Mouse (Mus musculus) hindbrain, embryonic 16.5 days (tissue): Measurements from ENCODE around the gene Slc13a4. TPM values are rescaled to one million over a fixed set of nuclear protein-coding genes. Genes with fewer than 3 reads are reported as not detected.

ENCODE experiments used
- ATAC-seq: fragments of 200-750 bp; cut with Nextera tagmentation; 2 replicates; pipeline ENCODE4 v1.8.0; 2017; ENCODE audit warnings: moderate TSS enrichment, moderate library complexity
- H3K27ac ChIP-seq: fragments of 300-500 bp; sonication (generic); 2 replicates; pipeline ENCODE4 v1.5.1; 2014; ENCODE audit warnings: low read depth, mild to moderate bottlenecking, control low read depth, low read length, moderate library complexity
- H3K27me3 ChIP-seq: fragments of 300-500 bp; sonication (generic); replicated peaks from 2 replicates; pipeline ENCODE4 v1.6.1; 2014; ENCODE audit warnings: low read length; ENCODE audit not compliant: control insufficient read depth, insufficient read depth
- H3K36me3 ChIP-seq: fragments of 300-500 bp; sonication (generic); 2 replicates; pipeline ENCODE4 v1.6.1; 2014; ENCODE audit warnings: mild to moderate bottlenecking, low read length, moderate library complexity, mixed read lengths; ENCODE audit not compliant: control insufficient read depth, insufficient read depth
- H3K4me1 ChIP-seq: fragments of 300-500 bp; sonication (generic); 2 replicates; pipeline ENCODE4 v1.6.1; 2014; ENCODE audit warnings: low read depth, low read length; ENCODE audit not compliant: control insufficient read depth, insufficient read depth
- H3K4me2 ChIP-seq: fragments of 300-500 bp; sonication (generic); 2 replicates; pipeline ENCODE4 v1.6.1; 2014; ENCODE audit warnings: mild to moderate bottlenecking, low read length, control low read depth, moderate library complexity
- H3K4me3 ChIP-seq: fragments of 300-500 bp; sonication (generic); 2 replicates; pipeline ENCODE4 v1.5.1; 2014; ENCODE audit warnings: mild to moderate bottlenecking, low read length, control low read depth, moderate library complexity
- H3K9ac ChIP-seq: fragments of 300-500 bp; sonication (generic); 2 replicates; pipeline ENCODE4 v1.6.1; 2014; ENCODE audit warnings: low read depth, mild to moderate bottlenecking, control low read depth, low read length, moderate library complexity
- H3K9me3 ChIP-seq: fragments of 300-500 bp; sonication (generic); 2 replicates; pipeline ENCODE4 v1.6.1; 2014; ENCODE audit warnings: mild to moderate bottlenecking, low read length, moderate library complexity; ENCODE audit not compliant: control insufficient read depth
- WGBS: fragments of 180-500 bp; shearing (Covaris S2); extraction: QIAGEN DNeasy Blood & Tissue Kit; methylation state at CpG from one replicate; pipeline ENCODE4 v1.1.7; 2014; 5-methylcytosine and 5-hydroxymethylcytosine counted together
- polyA plus RNA-seq: library from polyadenylated mRNA; unstranded; fragments of >200 nt; fragmentation: Nextera tagmentation; extraction: Ambion mirVana; gene quantifications from 2 replicates; pipeline ENCODE4 v1.2.1, GENCODE M21; 2015

The Slc13a4 gene
- polyA plus RNA-seq, 1 experiment from 2014 or later, result 11.2 TPM

DNA sequence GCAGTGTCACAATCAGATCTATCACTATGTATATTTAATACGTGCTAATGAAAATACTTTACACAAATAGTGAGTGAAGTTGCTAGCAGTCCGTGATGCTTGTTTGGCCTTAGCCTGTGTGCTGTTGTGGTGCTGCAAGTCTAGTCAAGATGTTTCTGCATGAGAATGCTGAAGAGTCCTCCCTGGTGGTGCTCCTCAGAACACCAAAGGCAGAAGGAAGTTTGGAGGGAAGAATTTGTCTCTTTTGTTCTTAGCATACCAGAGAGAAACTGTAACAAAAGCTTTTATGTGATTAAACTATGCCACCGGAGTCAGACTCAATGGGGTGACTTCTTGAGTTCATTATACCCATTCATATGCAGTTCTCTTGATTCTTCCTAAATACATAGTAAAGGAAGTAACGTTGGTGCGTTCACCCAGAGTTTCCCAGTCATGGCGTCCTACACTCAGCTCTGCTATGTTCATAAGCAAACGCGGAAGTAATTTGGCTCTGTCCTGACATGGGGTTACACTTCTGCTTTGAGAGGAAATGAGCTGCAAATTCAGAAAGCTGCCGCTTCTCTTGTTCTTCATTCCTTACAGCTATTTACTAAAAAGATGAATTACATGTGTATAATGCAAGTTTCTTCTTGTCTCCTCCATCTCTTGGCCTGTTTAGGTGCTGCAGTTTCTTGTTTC lies 71.7 kb downstream of the Slc13a4 start:
- H3K36me3 ChIP-seq, result peaks cover 44% of the 10 kb centered on the region
- H3K9ac ChIP-seq, result no peak overlapping the region
- no peak overlapping the region for H3K4me3 ChIP-seq
- H3K9me3 ChIP-seq, result no peaks in the 10 kb centered on the region
- H3K27ac ChIP-seq, result no peak overlapping the region
- no peak overlapping the region for H3K4me2 ChIP-seq
- 54% methylated on average over 9 of the region's 9 CpGs for WGBS
- no peaks in the 10 kb centered on the region for H3K27me3 ChIP-seq
- ATAC-seq, result no peak
- no peaks in the 10 kb centered on the region for H3K4me1 ChIP-seq

DNA sequence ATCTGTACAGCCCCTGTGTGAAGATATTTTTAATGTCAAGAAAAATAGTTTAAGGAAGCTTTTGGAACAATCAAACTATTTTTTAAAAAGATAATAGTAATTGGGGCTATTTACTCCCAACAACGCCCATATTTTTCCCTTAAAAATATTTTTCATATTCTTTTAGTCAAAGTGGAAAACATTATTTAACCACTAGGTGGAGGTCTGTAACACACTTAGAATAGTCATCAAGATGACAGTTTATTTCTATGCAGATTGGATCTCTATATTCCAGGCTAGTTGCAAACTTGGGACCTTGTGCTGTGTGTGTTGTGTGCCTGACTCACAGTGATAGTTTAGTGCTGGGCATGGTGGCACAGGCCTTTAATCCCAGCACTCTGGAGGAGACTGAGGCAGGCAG lies 78.5 kb downstream of the Slc13a4 start:
- Histone ChIP-seq H3K36me3 (peaks cover 36% of the 10 kb centered on the region), H3K4me2 (no peak overlapping the region), H3K9ac (no peak overlapping the region), H3K9me3 (no peaks in the 10 kb centered on the region), H3K4me1 (no peaks in the 10 kb centered on the region), H3K27ac (no peak overlapping the region), H3K27me3 (no peaks in the 10 kb centered on the region), H3K4me3 (no peak overlapping the region)
- ATAC-seq, result no peak
- WGBS, result 88% methylated on average over 1 of the region's 1 CpGs

DNA sequence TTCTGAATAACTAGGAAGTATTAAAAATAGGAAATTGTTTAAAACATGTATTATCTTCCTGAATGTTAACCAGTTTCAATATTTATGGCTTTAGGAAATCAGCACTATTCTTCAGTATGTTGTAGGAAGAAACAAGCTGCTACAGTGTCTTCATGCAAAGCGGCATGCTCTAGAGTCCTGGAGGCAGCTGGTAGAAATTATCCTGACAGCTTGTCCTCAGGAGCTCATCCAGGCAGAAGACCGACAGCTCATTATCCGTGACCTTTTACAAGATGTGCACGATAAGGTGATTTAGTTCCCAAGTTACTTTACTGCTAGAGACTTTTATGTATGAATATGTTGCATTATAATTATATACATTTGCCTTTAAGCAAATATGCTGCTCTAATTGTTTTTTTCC lies 82.2 kb downstream of the Slc13a4 start:
- Histone ChIP-seq H3K4me1 (no peaks in the 10 kb centered on the region), H3K27me3 (no peaks in the 10 kb centered on the region), H3K4me2 (no peak overlapping the region), H3K27ac (no peak overlapping the region), H3K36me3 (peaks cover 21% of the 10 kb centered on the region), H3K9me3 (no peaks in the 10 kb centered on the region), H3K9ac (no peak overlapping the region), H3K4me3 (no peak overlapping the region)
- WGBS, result 83% methylated on average over 4 of the region's 4 CpGs
- ATAC-seq, result no peak

Other genes starting within 250 kb of the Slc13a4 start
- 30.7 and 33.1 TPM in 2 replicates for gene Cnot4, start 174.4 kb downstream of the Slc13a4 start, polyA plus RNA-seq
- gene Nup205, start 130.7 kb downstream of the Slc13a4 start, polyA plus RNA-seq, result 17.0 and 21.7 TPM in 2 replicates
- gene Fam180a, start 18.0 kb upstream of the Slc13a4 start, polyA plus RNA-seq, result 2.3 and 2.4 TPM in 2 replicates
- gene Mtpn, start 231.8 kb upstream of the Slc13a4 start, polyA plus RNA-seq, result 225 and 234 TPM in 2 replicates